Mouse (Mus musculus) lung, adult 2 months (tissue): Measurements from ENCODE around the gene Olfr1454.

Experiments
- CTCF ChIP-seq: fragments of 200-500 bp; IDR thresholded peaks from 2 replicates; pipeline ENCODE4 v1.5.1; 2011; ENCODE audit warnings: mild to moderate bottlenecking, low read length, control low read depth; ENCODE audit not compliant: insufficient read depth
- POLR2A ChIP-seq: fragments of 200-500 bp; IDR thresholded peaks from 2 replicates; pipeline ENCODE4 v1.6.1; 2011; ENCODE audit warnings: low read depth, mild to moderate bottlenecking, control low read depth, low read length, borderline replicate concordance; ENCODE audit errors: extremely low read depth

DNA sequence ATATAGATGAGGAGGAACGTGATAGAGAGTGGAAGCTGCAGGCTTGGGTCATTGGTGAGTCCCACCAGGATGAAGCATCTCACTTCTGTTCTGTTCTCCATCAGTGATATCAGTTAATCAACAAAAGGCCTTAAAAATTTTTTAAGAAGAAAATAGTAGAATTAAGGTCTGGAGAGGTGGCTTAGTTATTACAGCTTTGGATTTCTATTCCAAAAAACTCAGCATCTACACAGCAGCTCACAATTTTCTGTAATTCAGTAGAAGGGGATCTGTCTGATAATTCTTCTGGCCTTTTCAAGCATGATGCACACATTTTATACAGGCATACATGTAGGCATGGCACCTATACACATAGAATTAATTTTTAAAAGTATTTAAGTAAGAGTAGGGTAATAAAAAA, 32.2 kb upstream of the Olfr1454 start, which contains the start of gene Olfr1453:
- TF ChIP-seq POLR2A (no peak), CTCF (no peak)
